Comparison of ENCODE assay signal across 8 mouse cellular contexts in the genomic region with DNA sequence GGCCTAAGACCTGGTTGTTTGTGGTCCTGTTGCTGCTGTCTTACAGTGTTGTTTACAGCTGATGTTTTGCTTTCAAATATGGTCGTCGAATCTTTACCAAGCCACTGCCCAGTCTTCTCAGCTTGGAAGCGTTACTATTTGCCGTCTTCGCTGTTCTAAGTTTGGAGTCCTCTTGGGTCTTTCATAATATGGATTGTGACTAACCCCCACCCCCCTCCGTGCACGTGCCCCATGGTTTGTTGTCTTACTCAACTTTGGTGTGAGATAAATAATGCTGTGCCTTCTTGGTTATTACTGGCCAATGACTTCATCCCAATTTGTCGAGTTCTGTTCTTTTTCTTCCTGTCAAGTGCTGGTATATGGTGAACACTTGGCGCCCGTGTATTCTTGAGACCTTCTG. TPM values are rescaled to one million over a fixed set of nuclear protein-coding genes. Genes with fewer than 3 reads are reported as not detected.
DNase-seq lines count a peak whose midpoint lies in the region; ATAC-seq and TF ChIP-seq lines count a peak whose summit lies in the region.

No protein-coding gene starts in this region.

- ATAC-seq in embryonic facial prominence, embryonic 13.5 days (ENCODE audit: insufficient number of reproducible peaks, insufficient read depth, low FRiP score, low TSS enrichment, low read depth) = no peak
- no peak for ATAC-seq in intestine, embryonic 16.5 days
- no peak for ATAC-seq in neural tube, embryonic 14.5 days (ENCODE audit: low read depth)
- no peak for ATAC-seq in monocyte, adult 5-6 weeks (replicated peaks; ENCODE audit: insufficient number of reproducible peaks, low FRiP score, low TSS enrichment, poor library complexity, severe bottlenecking)

- H3K9ac ChIP-seq in embryonic facial prominence, embryonic 13.5 days = peak overlapping the region; percentile 87; the same call in 1 of the 2 replicates
- no peak overlapping the region for H3K9ac ChIP-seq in intestine, embryonic 16.5 days (ENCODE audit: low read depth, low read length)
- H3K9ac ChIP-seq in neural tube, embryonic 14.5 days (replicated peaks; ENCODE audit: low read depth, low read length) = peak overlapping the region; percentile 87; the same call in 1 of the 2 replicates

- no peak overlapping the region for H3K27ac ChIP-seq in left cerebral cortex, adult 2 months
- no peak overlapping the region for H3K27ac ChIP-seq in embryonic facial prominence, embryonic 13.5 days
- no peak overlapping the region for H3K27ac ChIP-seq in intestine, embryonic 16.5 days (ENCODE audit: low read length)
- H3K27ac ChIP-seq in neural tube, embryonic 14.5 days (ENCODE audit: low read depth, low read length) = no peak overlapping the region

- H3K4me2 ChIP-seq in embryonic facial prominence, embryonic 13.5 days = peak overlapping the region; percentile 81
- peak overlapping the region; percentile 54 for H3K4me2 ChIP-seq in intestine, embryonic 16.5 days (ENCODE audit: low read depth, low read length)
- H3K4me2 ChIP-seq in neural tube, embryonic 14.5 days (ENCODE audit: low read depth, low read length) = peak overlapping the region; percentile 69; the same call in 1 of the 2 replicates

- no peak for DNase-seq in left cerebral cortex, adult 2 months (ENCODE audit: extremely low spot score in 1 of 2, low spot score in 2 of 2)
- DNase-seq in left cerebral cortex, adult 18-20 months (ENCODE audit: low spot score in 2 of 2) = no peak
- no peak for DNase-seq in right cerebral cortex, postnatal 14 days
- no peak for DNase-seq in left cerebral cortex, adult 9 months (ENCODE audit: low spot score in 2 of 2)

- H3K36me3 ChIP-seq in embryonic facial prominence, embryonic 13.5 days = no peaks in the 10 kb centered on the region
- no peaks in the 10 kb centered on the region for H3K36me3 ChIP-seq in intestine, embryonic 16.5 days (ENCODE audit: control insufficient read depth, insufficient read depth, low read length)
- no peaks in the 10 kb centered on the region for H3K36me3 ChIP-seq in neural tube, embryonic 14.5 days (ENCODE audit: control insufficient read depth, insufficient read depth, low read length)

- H3K4me3 ChIP-seq in left cerebral cortex, adult 2 months = peak overlapping the region; percentile 72
- H3K4me3 ChIP-seq in embryonic facial prominence, embryonic 13.5 days = peak overlapping the region; percentile 72; the same call in 1 of the 2 replicates
- H3K4me3 ChIP-seq in intestine, embryonic 16.5 days (ENCODE audit: low read length) = peak overlapping the region; percentile 63
- no peak overlapping the region for H3K4me3 ChIP-seq in neural tube, embryonic 14.5 days (ENCODE audit: low read depth, low read length)

- H3K4me1 ChIP-seq in embryonic facial prominence, embryonic 13.5 days = peaks cover 6% of the 10 kb centered on the region
- 0 out of 2 replicates have a peak, but pooled peaks cover 10% of the 10 kb centered on the region for H3K4me1 ChIP-seq in intestine, embryonic 16.5 days (ENCODE audit: control insufficient read depth, insufficient read depth, low read length)
- H3K4me1 ChIP-seq in neural tube, embryonic 14.5 days (ENCODE audit: control insufficient read depth, insufficient read depth, low read length) = 0 out of 2 replicates have a peak, but pooled peaks cover 5% of the 10 kb centered on the region

- 81% methylated on average over 10 of the region's 10 CpGs for WGBS in embryonic facial prominence, embryonic 13.5 days
- 80% methylated on average over 10 of the region's 10 CpGs for WGBS in intestine, embryonic 16.5 days
- 86% methylated on average over 10 of the region's 10 CpGs for WGBS in neural tube, embryonic 14.5 days

- intact Hi-C loops in left cerebral cortex, adult 2 months (cut with DNase I) = loop anchor here (5.0 to 10.0 kb wide), 2 partner anchors 119 to 344 kb away; no protein-coding TSS in a partner anchor

- H3K27me3 ChIP-seq in embryonic facial prominence, embryonic 13.5 days = no peaks in the 10 kb centered on the region
- no peaks in the 10 kb centered on the region for H3K27me3 ChIP-seq in intestine, embryonic 16.5 days (replicated peaks; ENCODE audit: control insufficient read depth, insufficient read depth, low read length)
- H3K27me3 ChIP-seq in neural tube, embryonic 14.5 days (ENCODE audit: control insufficient read depth, insufficient read depth, low read length) = no peaks in the 10 kb centered on the region

- peaks cover 4% of the 10 kb centered on the region; the same call in 1 of the 2 replicates for H3K9me3 ChIP-seq in embryonic facial prominence, embryonic 13.5 days
- H3K9me3 ChIP-seq in intestine, embryonic 16.5 days (ENCODE audit: control insufficient read depth, low read length) = no peaks in the 10 kb centered on the region
- no peaks in the 10 kb centered on the region for H3K9me3 ChIP-seq in neural tube, embryonic 14.5 days (ENCODE audit: control insufficient read depth, low read length)

- TF ChIP-seq CTCF in left cerebral cortex, adult 2 months (IDR thresholded peaks at IDR 0.05) = no peak

RNA-seq across cellular contexts. Expression of gene Fbxl4, which starts 1.1 kb away (rescaled TPM):
- total RNA-seq in left cerebral cortex, adult 2 months (2021) = 10 to 100 TPM; 15.2 to 17.6 TPM
- 10 to 100 TPM; 15.9 to 18.6 TPM for total RNA-seq in left cerebral cortex, adult 18-20 months (2021)
- 13.1 and 13.2 TPM in 2 replicates for polyA plus RNA-seq in embryonic facial prominence, embryonic 13.5 days (2015; fragmentation: Nextera tagmentation; extraction: Ambion mirVana)
- 13.7 and 15.7 TPM in 2 replicates for polyA plus RNA-seq in intestine, embryonic 16.5 days (2015; fragmentation: Nextera tagmentation; extraction: Ambion mirVana)
- polyA plus RNA-seq in neural tube, embryonic 14.5 days (2014; fragmentation: Nextera tagmentation; extraction: Ambion mirVana) = 18.3 and 22.0 TPM in 2 replicates
- total RNA-seq in monocyte, adult 5-6 weeks (2017) = 9.5 to 12.8 TPM (median 11.2 TPM) in 3 replicates
